Mouse (Mus musculus): Measurements from ENCODE around the gene Phf21a.

- TF ChIP-seq POLR2A (IDR thresholded peaks at IDR 0.05; ENCODE audit: low read depth, low read length) = no peak
- no peak for TF ChIP-seq CTCF (IDR thresholded peaks at IDR 0.05; ENCODE audit: extremely low read depth, insufficient read length, insufficient replicate concordance, low read depth, low read length)
These were observed 44.8 kb upstream of the Phf21a start for GRCm38 (mm10) chr2:92048034-92048690.

Measured in small intestine, adult 2 months (tissue).